Mouse (Mus musculus) thymus, postnatal 10 days (tissue): Measurements from ENCODE around the gene Rin2.

ENCODE experiments used
- DNase-seq, 2 experiments: peaks; one replicate each; pipeline ENCODE4 v3.0.0; 2021; ENCODE audit warnings: low spot score in 2 of 2

Gene Rin2

DNA sequence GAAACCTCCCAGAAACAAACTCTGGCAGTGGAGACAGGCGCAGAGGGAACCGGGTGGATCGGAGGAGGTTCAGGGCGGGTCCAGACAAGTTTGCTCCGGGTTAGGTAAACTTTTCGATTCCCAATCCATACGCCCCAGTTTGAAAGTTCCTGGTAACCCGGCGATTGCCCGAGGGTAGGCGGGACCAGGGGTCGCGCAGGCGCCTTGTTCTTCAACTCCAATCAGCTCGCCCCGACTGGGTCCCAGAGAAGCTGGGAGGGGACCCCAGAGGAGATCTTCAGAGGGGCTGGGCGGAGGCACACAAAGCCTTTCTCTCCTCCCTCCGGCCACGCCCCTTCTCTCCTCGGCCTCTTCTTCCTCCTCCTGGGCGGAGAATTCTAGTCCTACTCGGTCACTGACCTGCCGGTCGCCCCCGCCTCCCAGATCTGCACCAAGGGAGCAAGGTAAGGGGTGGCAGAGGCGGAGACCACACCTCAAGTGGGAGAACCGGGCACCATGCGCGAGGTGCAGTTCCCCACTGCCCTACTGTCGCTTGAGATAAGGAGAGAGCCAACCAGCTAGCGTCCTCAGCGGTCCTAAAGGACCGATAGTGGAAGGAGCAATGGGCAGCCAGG lies at the start of gene Rin2:
Rin2 (plus strand) TSS at position 74 of the 614 bp plus-strand sequence.
- peak; percentile 32 to 33 for DNase-seq

- no peak for DNase-seq
Observed at GRCm38 (mm10) chr2:145631123-145631798, 43.8 kb upstream of the Rin2 start.

GRCm38 (mm10) chr2:145631799-145632174 lies 43.2 kb upstream of the Rin2 start:
- no peak for DNase-seq

- DNase-seq: no peak
Observed at GRCm38 (mm10) chr2:145633811-145634210, 41.2 kb upstream of the Rin2 start.

DNA sequence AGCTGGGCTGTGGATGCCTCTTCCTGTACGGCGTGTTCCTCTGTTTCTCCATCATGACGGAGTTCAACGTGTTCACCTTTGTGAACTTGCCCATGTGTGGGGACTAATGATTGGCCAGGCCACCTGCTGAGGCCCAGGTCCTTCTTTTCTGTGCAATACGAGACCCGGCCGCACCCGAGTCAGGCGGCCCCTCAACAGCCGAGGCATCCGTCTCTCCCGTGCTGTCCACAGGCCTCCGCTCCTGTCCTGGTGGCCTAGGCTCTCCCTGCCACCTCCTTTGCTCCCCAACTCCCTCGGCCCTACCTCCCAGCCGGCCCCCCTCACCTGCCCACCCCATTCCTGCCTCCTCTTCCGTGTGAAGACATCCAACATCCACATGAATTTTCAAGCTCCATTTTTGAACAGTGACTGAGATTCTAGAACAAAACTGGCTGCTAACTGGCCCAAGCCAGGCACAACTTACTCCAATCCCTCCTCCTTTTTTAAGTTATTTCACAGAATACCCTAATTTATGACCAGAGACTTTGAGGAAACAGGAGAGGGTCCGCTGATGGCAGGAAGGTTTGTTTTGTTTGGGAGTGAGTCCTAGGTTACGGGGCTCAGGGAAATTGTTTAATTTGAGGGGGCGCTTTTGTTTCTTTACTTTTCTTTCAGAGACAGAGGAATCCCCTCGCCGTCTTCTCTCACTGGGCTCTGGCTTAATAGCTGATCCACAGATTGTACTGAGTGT lies 34.6 kb upstream of the Rin2 start:
- no peak for DNase-seq

- DNase-seq: no peak
Observed at GRCm38 (mm10) chr2:145655373-145655960, 19.5 kb upstream of the Rin2 start.

DNA sequence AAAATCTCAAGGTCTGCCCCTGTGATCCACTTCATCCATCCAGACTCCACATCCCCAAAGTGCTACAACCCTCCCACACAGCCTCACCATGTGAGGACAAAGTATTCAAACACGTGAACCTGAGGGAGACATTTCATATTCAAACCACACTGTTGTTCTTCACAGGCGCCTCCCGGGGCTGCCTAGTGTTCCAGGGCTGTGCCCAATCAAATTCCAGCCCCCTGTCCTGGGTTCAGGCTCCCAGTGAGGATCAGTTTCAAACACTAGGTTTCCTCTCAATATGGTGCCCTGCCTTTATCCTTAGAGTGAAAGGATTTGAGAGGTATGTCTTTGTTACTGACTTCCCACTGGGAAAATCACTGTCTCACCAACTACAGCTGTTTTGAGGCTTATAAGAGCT lies 18.9 kb upstream of the Rin2 start:
- no peak for DNase-seq

DNA sequence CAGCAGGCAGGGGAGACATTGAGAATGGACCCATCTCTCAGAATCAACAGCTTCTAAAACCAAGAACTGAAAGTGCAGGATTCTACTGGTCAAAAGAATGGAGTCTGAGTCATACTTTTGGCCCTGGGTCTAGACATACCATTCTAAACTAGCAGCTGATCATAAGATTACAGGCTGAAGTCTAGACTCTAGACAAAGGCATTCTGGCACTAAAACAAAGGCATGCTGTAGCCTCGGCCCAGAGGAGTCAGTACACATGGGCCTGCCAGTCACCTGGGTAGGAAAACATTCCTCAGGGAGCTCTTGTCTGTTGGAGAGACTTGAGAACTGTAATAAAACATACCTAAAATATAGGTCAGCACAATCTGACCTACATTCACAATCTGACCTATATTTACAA lies 18.3 kb upstream of the Rin2 start:
- DNase-seq: no peak

GRCm38 (mm10) chr2:145661242-145661641 lies 13.8 kb upstream of the Rin2 start:
- no peak for DNase-seq

- no peak for DNase-seq
Observed at GRCm38 (mm10) chr2:145663899-145664298, 11.1 kb upstream of the Rin2 start.

- DNase-seq: no peak
Observed at GRCm38 (mm10) chr2:145664311-145664710, 10.7 kb upstream of the Rin2 start.

DNA sequence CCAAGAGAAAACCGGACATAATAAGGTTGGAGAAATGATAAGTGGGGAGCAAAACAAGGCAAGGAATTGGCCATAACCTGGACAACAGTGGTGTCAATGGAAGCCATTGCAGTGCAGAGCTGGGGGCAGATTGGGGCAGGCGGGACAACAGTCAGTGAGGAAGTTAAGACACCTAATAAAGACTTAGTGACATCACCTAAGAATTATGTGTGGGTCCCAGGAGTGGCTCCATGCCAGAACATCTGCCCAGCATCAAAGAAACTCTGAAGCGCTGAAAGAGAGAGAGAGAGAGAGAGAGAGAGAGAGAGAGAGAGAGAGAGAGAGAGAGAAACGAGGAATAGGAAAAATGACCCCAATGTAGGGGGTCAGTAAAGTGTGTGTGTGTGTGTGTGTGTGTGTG lies 6.9 kb upstream of the Rin2 start:
- DNase-seq: no peak

GRCm38 (mm10) chr2:145670131-145670530 lies 4.9 kb upstream of the Rin2 start:
- DNase-seq: no peak

GRCm38 (mm10) chr2:145674496-145675141 lies 396 bp upstream of the Rin2 start:
- no peak for DNase-seq

GRCm38 (mm10) chr2:145675756-145676543 lies 935 bp downstream of the Rin2 start:
- DNase-seq: peak in 1 of 2 experiments; percentile 7

- DNase-seq: no peak
Observed at GRCm38 (mm10) chr2:145676544-145676925, 1.5 kb downstream of the Rin2 start.

DNA sequence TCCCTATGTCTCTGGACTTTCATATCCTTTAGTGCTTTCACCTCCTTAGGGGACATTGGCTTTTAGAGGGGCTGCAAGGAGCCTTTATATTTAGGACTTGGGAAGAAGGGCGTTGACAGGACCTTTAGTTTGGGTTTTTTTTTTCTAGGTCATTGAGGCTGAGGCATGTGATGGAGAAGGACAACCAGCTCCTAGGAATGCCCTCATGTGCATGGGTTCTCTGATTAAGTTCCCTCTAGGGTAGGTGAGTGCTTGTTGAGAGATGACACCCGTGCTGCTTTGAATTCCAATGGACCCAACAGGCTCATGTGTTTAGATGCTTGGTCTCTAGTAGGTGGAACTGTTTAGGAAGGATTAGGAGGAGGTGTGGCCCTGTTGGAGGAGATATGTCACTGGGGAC lies 1.9 kb downstream of the Rin2 start:
- DNase-seq: no peak

GRCm38 (mm10) chr2:145680141-145680540 lies 5.1 kb downstream of the Rin2 start:
- no peak for DNase-seq

DNA sequence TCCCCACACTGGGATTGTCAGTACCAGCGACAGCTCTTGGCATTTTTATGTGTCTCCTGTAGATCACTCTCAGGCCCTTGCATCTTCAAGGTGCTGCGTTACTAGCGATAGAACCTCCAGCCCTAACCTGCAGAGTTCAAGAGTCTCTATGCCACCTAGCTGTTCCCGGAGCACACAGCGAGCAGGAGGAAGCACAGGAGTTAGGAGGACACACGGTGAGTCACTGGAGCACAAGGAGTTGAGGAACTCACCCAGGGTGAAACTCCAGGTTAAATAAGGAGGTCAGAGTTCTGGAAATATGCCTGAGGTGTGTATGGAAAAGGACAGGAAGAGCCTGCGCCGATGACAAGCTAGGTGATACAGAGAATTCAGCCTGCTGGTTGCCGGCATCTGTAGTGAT lies 5.7 kb downstream of the Rin2 start:
- no peak for DNase-seq

DNA sequence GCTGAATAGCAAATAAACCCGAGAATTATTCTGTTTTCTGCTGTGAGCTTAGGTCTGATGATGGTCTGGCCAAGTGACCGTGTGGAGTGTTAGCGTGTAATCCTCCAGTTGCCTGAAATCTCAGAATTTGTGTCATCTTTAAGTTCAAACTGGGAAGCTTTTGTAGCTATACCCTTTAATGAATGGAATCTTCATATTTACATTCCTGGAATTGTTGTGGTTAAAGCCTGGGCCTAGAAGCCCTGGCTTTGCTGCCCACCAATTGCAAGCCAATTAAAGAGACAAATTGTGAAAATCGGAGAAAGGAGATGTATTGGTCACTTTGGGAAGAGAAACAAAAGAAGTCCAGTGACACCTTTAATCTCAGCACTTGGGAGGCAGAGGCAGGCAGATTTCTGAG lies 6.6 kb downstream of the Rin2 start:
- no peak for DNase-seq

GRCm38 (mm10) chr2:145682924-145683323 lies 7.9 kb downstream of the Rin2 start:
- DNase-seq: no peak
